Mouse (Mus musculus): ENCODE measurements around the gene Hormad1.
A peak's percentile ranks its signal among the peaks of the same experiment; 100 is the strongest.
"Not testable (repeated sequence)": the region's sequence is repeated elsewhere in the genome, so short reads cannot be mapped to it uniquely, and the experiment has no call there.

Gene Hormad1

GRCm38 (mm10) chr3:95559437-95559836, at the start of gene Hormad1:
Hormad1 (plus strand) TSS chr3:95559677.
- DNase-seq (ENCODE audit: low spot score), result no peak

DNA sequence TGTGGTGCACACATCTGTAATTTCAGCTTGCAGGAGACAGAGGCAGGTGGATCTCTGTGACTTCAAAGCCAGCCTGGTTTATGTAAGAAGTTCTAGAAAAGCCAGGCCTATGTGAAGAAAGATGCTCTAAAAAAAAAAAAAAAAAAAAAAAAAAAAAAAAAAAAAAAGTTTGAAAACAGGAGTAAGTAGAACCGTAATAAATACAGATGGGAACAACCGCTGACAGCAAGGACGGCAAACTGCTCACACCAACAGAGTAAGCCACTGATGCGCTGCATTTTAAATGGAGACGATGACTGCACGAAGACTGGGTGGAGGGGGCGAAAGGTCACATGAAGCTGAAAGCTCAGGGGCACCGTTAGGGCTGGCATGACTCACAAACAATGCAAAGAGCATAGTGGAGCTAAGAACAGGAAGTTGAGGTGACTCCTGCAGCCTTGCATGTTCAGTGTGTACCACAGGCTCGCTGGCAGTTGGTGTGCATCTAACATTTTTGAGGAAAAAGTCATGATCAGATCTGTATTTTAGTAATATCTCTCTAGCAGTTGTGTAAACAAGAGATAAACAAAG, 47.8 kb upstream of the Hormad1 start:
- DNase-seq (ENCODE audit: low spot score), result no peak

GRCm38 (mm10) chr3:95516614-95517041, 42.8 kb upstream of the Hormad1 start:
- no peak for DNase-seq (ENCODE audit: low spot score)

DNA sequence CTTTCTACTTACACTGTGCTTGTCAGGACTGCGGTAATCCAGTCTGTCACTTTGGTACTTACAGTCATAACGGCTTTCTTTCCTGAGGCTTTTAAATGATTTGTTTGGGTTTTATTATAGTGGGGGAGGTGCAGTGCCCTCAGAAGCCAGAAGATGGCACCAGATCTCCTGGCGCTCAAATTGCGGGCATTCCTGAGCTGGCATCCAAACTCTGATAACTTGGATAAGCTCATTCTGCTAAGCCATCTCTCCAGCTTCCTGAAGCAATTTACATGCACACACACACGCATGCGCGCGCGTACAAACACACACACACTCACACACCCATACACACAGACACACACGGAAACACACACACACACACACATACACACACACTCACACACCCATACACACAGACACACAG, 42.0 kb upstream of the Hormad1 start:
- DNase-seq (ENCODE audit: low spot score), result peak; percentile 81

DNA sequence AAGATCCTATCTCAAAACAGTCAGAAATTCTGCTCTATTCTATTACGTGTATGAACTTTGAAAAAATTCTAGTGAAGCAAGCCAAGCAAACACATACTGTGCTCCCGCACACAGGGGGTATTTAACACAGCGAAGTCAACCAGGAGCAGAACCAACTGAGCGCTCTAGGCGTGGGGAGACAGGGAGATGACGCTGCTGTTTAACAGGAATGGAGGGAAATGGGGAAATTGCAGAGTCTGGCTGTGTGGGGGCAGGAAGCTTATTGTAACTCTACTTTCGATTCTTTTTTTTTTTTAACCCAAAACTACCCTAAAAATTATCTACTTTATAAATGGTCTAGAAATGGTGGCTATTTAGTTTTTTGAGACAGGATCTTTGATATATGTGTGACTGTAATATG, 40.6 kb upstream of the Hormad1 start:
- DNase-seq (ENCODE audit: low spot score), result peak; percentile 39

DNA sequence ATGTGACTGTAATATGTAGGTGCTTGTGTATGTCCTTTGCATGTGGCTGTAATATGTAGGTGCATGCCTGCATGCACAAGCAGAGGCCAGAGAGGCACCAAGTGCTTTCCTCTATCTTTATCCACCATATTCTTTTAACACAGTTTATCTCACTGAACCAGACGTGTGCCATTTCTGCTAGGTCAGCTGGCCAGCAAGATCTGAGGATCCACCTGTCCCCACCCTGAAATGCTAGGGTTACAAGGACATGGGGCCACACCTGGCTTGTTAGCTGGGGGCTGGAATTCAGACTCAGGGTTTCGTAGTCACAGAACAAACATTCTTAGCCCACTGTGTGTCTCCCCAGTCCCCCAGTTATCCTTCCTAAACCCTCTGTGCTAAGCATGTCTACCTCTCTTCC, 40.2 kb upstream of the Hormad1 start:
- DNase-seq (ENCODE audit: low spot score), result no peak

GRCm38 (mm10) chr3:95520100-95520499, 39.4 kb upstream of the Hormad1 start:
- no peak for DNase-seq (ENCODE audit: low spot score)

DNA sequence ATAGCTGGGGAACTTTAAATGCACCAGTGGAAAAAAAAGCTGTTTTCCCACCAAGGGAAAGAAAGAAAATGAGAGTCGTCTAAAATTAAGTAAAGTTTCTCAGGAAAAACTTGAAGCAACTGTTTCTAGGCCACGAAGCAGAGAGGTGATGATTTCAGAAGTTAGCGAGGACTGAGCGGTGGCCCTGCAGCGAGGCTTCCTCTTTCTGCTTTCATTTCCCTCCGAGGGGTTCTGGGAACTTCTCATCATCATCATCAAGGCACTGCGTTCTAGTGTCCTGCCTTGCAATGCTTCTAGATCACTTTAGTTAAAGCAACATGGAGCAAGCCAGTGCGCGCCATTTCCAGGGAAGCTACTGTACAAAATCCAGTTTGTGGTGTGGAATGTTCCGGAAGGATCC, 38.3 kb upstream of the Hormad1 start:
- peak; percentile 25 for DNase-seq (ENCODE audit: low spot score)

DNA sequence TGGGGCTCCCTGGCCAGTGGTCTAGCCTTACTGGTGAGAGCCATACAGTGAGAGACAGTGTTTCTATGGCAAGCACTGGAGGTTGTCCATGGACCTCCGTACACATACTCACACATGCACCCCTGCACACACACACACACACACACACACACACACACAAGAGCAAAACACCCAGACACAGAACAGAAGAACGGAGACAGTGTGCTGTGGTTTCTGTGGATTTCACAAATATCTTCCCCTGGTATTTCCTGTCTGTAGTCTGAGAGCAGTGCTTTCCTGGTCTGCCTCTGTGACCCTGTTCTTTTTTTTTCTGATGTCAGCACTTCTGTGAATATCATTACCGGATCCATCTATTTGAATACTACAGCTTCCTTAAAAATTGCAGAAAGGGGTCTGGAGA, 35.8 kb upstream of the Hormad1 start:
- peak; percentile 21 for DNase-seq (ENCODE audit: low spot score)

DNA sequence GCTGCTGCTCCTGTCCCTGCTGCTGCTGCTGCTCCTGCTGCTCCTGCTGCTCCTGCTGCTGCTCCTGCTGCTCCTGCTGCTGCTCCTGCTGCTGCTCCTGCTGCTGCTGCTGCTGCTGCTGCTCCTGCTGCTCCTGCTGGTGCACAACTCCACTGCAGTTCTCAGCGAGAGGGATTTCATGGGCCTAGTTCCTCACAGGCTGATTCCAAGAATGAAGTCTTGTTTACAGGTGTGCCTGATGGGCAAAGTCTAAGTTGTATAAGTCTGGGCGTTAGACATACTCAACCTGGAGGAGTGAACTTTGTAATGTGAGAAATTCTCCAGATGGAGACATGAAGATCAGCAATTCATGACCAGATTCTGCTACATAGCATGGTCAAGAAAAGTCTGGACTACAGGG, 34.8 kb upstream of the Hormad1 start:
- no peak for DNase-seq (ENCODE audit: low spot score)

DNA sequence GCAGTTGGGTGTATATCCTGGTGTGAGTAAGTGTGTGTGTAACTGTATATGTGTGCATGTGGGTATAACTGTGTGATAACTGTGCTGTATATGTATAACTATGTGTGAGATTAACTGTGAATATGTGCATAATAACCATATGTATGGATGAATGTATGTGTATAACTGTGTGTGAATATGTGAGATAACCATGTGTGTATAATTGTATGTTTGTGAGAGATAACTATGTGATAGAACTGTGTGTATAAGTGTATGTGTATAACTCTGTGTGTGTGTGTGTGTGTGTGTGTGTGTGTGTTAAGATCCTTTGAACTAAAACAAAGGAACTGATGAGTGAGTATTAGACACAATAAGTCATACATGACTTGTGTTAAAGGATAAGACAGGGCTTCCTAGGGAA, 33.4 kb upstream of the Hormad1 start:
- no peak for DNase-seq (ENCODE audit: low spot score)

- peak; percentile 30 for DNase-seq (ENCODE audit: low spot score)
Observed at GRCm38 (mm10) chr3:95526622-95527211, 32.8 kb upstream of the Hormad1 start, which contains the start of gene Ctss. Ctss (plus strand) TSS chr3:95526786.

GRCm38 (mm10) chr3:95529814-95530213, 29.7 kb upstream of the Hormad1 start:
- no peak for DNase-seq (ENCODE audit: low spot score)

- DNase-seq (ENCODE audit: low spot score), result no peak
Observed at GRCm38 (mm10) chr3:95531025-95531424, 28.5 kb upstream of the Hormad1 start.

- DNase-seq (ENCODE audit: low spot score), result no peak
Observed at GRCm38 (mm10) chr3:95533364-95533763, 26.1 kb upstream of the Hormad1 start.

DNA sequence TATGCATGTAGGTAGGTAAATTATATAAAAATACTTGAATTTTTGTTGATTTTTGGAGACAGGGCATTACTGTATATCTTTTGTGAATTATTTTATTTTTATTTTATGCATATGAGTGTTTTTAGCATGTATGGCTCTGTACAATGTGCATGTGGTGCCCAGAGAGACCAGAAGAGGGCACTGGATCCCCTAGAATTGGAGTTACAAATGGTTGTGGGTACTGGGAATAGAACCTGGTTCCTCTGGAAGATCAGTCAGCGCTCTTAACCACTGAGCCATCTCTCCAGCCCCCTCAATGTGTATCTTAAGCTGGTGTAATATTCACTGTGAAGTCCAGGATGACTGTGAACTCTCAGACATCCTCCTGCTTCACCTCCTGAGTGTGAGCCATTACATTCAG, 24.6 kb upstream of the Hormad1 start:
- no peak for DNase-seq (ENCODE audit: low spot score)

GRCm38 (mm10) chr3:95538936-95539335, 20.5 kb upstream of the Hormad1 start:
- no peak for DNase-seq (ENCODE audit: low spot score)

GRCm38 (mm10) chr3:95539837-95540236, 19.6 kb upstream of the Hormad1 start:
- DNase-seq (ENCODE audit: low spot score), result no peak

DNA sequence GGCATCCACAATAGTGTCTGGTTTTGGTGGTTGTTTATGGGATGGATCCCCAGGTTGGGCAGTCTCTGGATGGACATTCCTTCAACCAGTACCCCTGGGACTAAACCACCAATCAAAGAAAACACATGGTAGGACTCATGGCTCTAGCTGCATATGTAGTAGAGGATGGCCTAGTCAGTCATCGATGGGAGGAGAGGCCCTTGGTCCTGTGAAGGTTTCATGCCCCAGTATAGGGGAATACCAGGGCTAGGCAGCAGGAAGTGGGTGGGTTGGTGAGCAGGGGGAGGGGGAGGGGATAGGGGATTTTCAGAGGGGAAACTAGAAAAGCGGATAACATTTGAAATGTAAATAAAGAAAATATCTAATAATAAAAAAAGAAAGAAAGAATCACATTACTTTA, 18.3 kb upstream of the Hormad1 start:
- DNase-seq (ENCODE audit: low spot score), result not testable (repeated sequence)

GRCm38 (mm10) chr3:95542171-95542570, 17.3 kb upstream of the Hormad1 start:
- no peak for DNase-seq (ENCODE audit: low spot score)

DNA sequence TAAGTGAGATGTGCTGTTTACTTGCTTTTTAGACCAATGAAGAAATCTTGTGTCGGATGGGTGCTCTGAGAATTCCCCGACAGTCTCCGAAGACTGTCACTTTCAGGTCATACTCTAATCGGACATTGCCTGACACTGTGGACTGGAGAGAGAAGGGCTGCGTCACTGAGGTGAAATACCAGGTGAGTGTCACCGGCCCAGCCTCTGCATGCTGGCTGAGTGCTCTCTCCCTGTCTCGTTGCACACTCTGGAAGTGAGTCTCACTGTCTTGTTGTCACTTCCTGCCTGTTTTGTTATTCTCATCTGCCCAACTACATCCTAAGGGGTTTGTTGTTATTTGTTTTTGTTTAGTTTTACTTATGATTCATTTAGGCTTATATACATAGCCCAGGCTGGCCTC, 16.5 kb upstream of the Hormad1 start:
- no peak for DNase-seq (ENCODE audit: low spot score)

DNA sequence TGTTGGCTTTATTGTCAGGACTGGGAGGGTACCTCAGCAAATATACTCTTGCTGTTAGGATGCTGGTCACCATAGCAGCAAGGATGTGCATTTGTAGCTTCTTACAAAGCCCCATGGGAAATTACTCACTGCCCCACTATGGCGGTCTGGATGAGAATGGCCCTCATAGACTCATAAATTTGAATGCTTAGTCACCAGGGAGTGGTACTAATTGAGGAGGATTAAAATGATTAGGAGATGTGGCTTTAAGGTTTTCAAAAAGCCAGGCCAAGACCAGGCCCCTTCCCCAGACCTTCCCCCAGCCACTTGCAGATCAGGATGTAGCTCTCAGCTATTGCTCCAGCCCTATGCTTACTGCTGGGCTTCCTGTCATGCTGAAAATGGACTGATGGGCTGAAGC, 9.3 kb upstream of the Hormad1 start:
- no peak for DNase-seq (ENCODE audit: low spot score)

DNA sequence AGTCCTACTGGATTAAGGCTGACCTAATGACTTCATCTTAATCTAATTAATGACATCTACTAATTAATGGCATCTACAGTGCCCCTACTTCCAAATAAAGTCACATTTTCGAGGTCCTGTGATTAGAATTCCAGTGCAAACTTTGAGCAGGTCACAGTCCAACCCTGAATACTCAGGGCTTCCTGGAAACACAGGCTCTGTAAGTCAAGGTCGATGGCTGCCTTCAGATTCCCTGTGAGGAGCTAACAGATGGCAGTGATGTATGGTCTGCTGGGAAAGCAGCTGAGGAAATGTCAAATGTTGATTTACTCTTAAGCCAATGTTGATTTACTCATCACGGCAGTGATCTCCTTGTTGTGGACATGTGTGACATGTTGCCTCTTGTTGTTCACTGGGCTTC, 5.5 kb upstream of the Hormad1 start:
- DNase-seq (ENCODE audit: low spot score), result no peak

DNA sequence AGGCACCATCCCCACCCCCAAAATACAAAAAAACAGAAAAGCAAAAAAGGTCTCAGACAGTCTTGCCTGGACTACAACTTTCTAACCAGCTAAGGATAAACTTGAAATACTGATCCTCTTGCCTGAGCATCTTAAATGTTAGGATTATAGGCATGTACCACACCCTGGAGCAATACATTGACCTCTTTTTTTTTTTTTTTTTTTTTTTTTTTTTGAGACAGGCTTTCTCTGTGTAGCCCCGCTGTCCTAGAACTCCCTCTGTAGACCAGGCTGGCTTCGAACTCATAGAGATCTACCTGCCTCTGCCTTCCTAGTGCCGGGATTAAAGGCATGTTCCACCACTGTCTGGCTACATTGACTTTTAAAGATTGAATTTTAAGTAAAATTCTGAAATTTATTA, 1.3 kb downstream of the Hormad1 start:
- DNase-seq (ENCODE audit: low spot score), result no peak

All from layer of hippocampus, adult 11-12 months (tissue).